ENCODE assay signal across 10 mouse cellular contexts in the genomic region with DNA sequence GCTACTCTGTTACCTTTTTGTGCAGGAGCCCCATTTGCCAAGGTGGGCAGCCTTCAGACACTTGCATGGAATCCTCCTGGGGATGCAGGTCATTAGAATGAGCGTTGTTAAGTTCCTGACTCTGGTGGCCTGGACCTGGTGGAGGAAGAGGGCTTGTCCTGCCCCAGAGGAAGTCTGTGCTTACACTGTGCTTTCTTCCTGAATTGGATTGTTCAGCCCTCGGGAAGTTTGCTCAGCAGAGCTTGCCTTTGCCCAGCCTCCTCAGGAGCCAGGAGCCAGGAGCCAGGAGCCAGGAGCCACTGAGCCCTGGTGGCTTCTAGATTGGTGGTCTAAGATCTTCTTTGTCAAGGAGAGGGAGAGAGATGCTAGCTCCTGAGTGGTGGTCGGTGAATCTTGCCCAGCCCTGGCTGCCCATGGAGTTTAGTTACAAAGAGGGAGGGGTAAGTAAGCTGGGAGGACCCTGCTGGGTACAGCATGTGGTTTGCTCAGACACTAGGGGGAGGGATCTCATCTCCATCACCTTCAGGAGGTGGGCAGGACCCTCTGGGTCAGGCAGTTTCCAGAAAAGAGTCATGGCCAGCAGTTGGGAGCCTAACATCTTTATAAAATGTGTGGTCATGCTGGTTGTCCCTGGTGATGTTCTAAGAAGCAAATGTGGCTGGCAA. TPM values are rescaled to one million over a fixed set of nuclear protein-coding genes. Genes with fewer than 3 reads are reported as not detected.
DNase-seq lines count a peak whose midpoint lies in the region; ATAC-seq and TF ChIP-seq lines count a peak whose summit lies in the region.
"Had no signal": no experiment of that assay in that cellular context is flagged by ENCODE, and none has a peak within 500 bp of the region (broad histone marks: within the 10 kb centered on the region; RNA-seq: fewer than 3 reads in every experiment).

No protein-coding gene starts in this region.

- no peaks in the 10 kb centered on the region for H3K9me3 ChIP-seq in kidney, embryonic 15.5 days (replicated peaks)
- peaks cover 1% of the 10 kb centered on the region; the same call in 1 of the 2 replicates for H3K9me3 ChIP-seq in intestine, embryonic 16.5 days (ENCODE audit: control insufficient read depth, low read length)
- H3K9me3 ChIP-seq in lung, embryonic 14.5 days (ENCODE audit: low read depth, low read length) = no peaks in the 10 kb centered on the region; the same call in 1 of the 2 replicates
- H3K9me3 ChIP-seq in stomach, postnatal 0 days (ENCODE audit: control insufficient read depth, low read length) = no peaks in the 10 kb centered on the region
- H3K9me3 ChIP-seq: hindbrain, embryonic 12.5 days had no signal

- no peak for DNase-seq in kidney, adult 8-10 months
- DNase-seq in lung, embryonic 14.5 days = peak; percentile 38
- DNase-seq in stomach, postnatal 0 days (ENCODE audit: low spot score) = no peak
- DNase-seq in right cerebral cortex, postnatal 14 days = no peak

- peaks cover 49% of the 10 kb centered on the region for H3K27me3 ChIP-seq in kidney, embryonic 15.5 days
- H3K27me3 ChIP-seq in intestine, embryonic 16.5 days (replicated peaks; ENCODE audit: control insufficient read depth, insufficient read depth, low read length) = peaks cover 29% of the 10 kb centered on the region
- H3K27me3 ChIP-seq in lung, embryonic 14.5 days (ENCODE audit: insufficient read depth, low read length) = peaks cover 37% of the 10 kb centered on the region
- H3K27me3 ChIP-seq in stomach, postnatal 0 days (ENCODE audit: control insufficient read depth, insufficient read depth, low read length) = peaks cover 6% of the 10 kb centered on the region; the same call in 1 of the 2 replicates

- peaks cover 39% of the 10 kb centered on the region for H3K4me1 ChIP-seq in kidney, embryonic 15.5 days
- peaks cover 26% of the 10 kb centered on the region for H3K4me1 ChIP-seq in intestine, embryonic 16.5 days (ENCODE audit: control insufficient read depth, insufficient read depth, low read length)
- H3K4me1 ChIP-seq in lung, embryonic 14.5 days (ENCODE audit: insufficient read depth) = peaks cover 6% of the 10 kb centered on the region; the same call in 1 of the 2 replicates
- H3K4me1 ChIP-seq in stomach, postnatal 0 days (replicated peaks; ENCODE audit: control insufficient read depth, insufficient read depth) = 0 out of 2 replicates have a peak, but pooled peaks cover 2% of the 10 kb centered on the region

- H3K27ac ChIP-seq in kidney, embryonic 15.5 days = peak overlapping the region; percentile 69
- H3K27ac ChIP-seq in intestine, embryonic 16.5 days (ENCODE audit: low read length) = peak overlapping the region; percentile 11; the same call in 1 of the 2 replicates
- peak overlapping the region; percentile 14; the same call in 1 of the 2 replicates for H3K27ac ChIP-seq in lung, embryonic 14.5 days (ENCODE audit: low read depth)
- 0 out of 2 replicates have a peak overlapping the region, but pooled peaks have one; percentile 24 for H3K27ac ChIP-seq in stomach, postnatal 0 days (replicated peaks)
- H3K27ac ChIP-seq: hindbrain, embryonic 12.5 days; macrophage had no signal

- TF ChIP-seq CTCF in lung, embryonic 14.5 days (IDR thresholded peaks at IDR 0.05; ENCODE audit: low read depth) = no peak
- no peak for TF ChIP-seq CTCF in stomach, postnatal 0 days (IDR thresholded peaks at IDR 0.05; ENCODE audit: low read depth)

- no peak for TF ChIP-seq EP300 in stomach, postnatal 0 days (optimal IDR thresholded peaks at IDR 0.05)

- H3K36me3 ChIP-seq in kidney, embryonic 15.5 days = no peaks in the 10 kb centered on the region
- no peaks in the 10 kb centered on the region for H3K36me3 ChIP-seq in intestine, embryonic 16.5 days (ENCODE audit: control insufficient read depth, insufficient read depth, low read length)
- no peaks in the 10 kb centered on the region for H3K36me3 ChIP-seq in lung, embryonic 14.5 days (ENCODE audit: insufficient read depth)
- no peaks in the 10 kb centered on the region for H3K36me3 ChIP-seq in stomach, postnatal 0 days (ENCODE audit: control insufficient read depth, insufficient read depth, low read length)
- H3K36me3 ChIP-seq: hindbrain, embryonic 12.5 days had no signal

- no peak overlapping the region for H3K4me3 ChIP-seq in kidney, embryonic 15.5 days (replicated peaks)
- peak overlapping the region; percentile 56 for H3K4me3 ChIP-seq in intestine, embryonic 16.5 days (ENCODE audit: low read length)
- no peak overlapping the region for H3K4me3 ChIP-seq in lung, embryonic 14.5 days (ENCODE audit: low read depth, low read length)
- 0 out of 2 replicates have a peak overlapping the region, but pooled peaks have one; percentile 3 for H3K4me3 ChIP-seq in stomach, postnatal 0 days (ENCODE audit: low read depth, low read length)
- H3K4me3 ChIP-seq: hindbrain, embryonic 12.5 days had no signal

- 0 out of 2 replicates have a peak, but pooled peaks have one; percentile 14 for ATAC-seq in kidney, embryonic 15.5 days (replicated peaks; ENCODE audit: low FRiP score)
- ATAC-seq in intestine, embryonic 16.5 days = no peak
- no peak for ATAC-seq in lung, embryonic 14.5 days (ENCODE audit: insufficient read depth)
- no peak for ATAC-seq in stomach, postnatal 0 days (ENCODE audit: low FRiP score, low TSS enrichment)
- no peak for ATAC-seq in megakaryocyte, adult 5-6 weeks (ENCODE audit: poor library complexity, severe bottlenecking)

- H3K9ac ChIP-seq in kidney, embryonic 15.5 days = 0 out of 2 replicates have a peak overlapping the region, but pooled peaks have one; percentile 17
- H3K9ac ChIP-seq in intestine, embryonic 16.5 days (ENCODE audit: low read depth, low read length) = peak overlapping the region; percentile 24; the same call in 1 of the 2 replicates
- H3K9ac ChIP-seq in lung, embryonic 14.5 days = no peak overlapping the region
- no peak overlapping the region for H3K9ac ChIP-seq in stomach, postnatal 0 days (ENCODE audit: low read length)
- H3K9ac ChIP-seq: hindbrain, embryonic 12.5 days had no signal

- WGBS in kidney, embryonic 15.5 days = 19% methylated on average over 3 of the region's 3 CpGs
- WGBS in intestine, embryonic 16.5 days = 21% methylated on average over 3 of the region's 3 CpGs
- 16% methylated on average over 3 of the region's 3 CpGs for WGBS in lung, embryonic 14.5 days
- WGBS in stomach, postnatal 0 days = 16% methylated on average over 3 of the region's 3 CpGs

- peak overlapping the region; percentile 85 for H3K4me2 ChIP-seq in kidney, embryonic 15.5 days
- peak overlapping the region; percentile 83 for H3K4me2 ChIP-seq in intestine, embryonic 16.5 days (ENCODE audit: low read depth, low read length)
- H3K4me2 ChIP-seq in lung, embryonic 14.5 days = peak overlapping the region; percentile 26; the same call in 1 of the 2 replicates
- H3K4me2 ChIP-seq in stomach, postnatal 0 days (replicated peaks; ENCODE audit: low read depth) = peak overlapping the region; percentile 64
- H3K4me2 ChIP-seq: hindbrain, embryonic 12.5 days had no signal

RNA-seq across cellular contexts. Expression of gene Kcnq1, which starts 3.0 kb away (rescaled TPM):
- 5.8 and 6.5 TPM in 2 replicates for polyA plus RNA-seq in kidney, embryonic 15.5 days (2015; fragmentation: Nextera tagmentation; extraction: Ambion mirVana)
- 9.7 and 10.8 TPM in 2 replicates for polyA plus RNA-seq in intestine, embryonic 16.5 days (2015; fragmentation: Nextera tagmentation; extraction: Ambion mirVana)
- 5.3 and 6.5 TPM in 2 replicates for polyA plus RNA-seq in lung, embryonic 14.5 days (2014; fragmentation: Nextera tagmentation; extraction: Ambion mirVana)
- polyA plus RNA-seq in stomach, postnatal 0 days (2015; fragmentation: Nextera tagmentation; extraction: Ambion mirVana) = 17.8 and 21.2 TPM in 2 replicates
- total RNA-seq in megakaryocyte, adult 5-6 weeks (2015) = not detected in 2 replicates
- not detected in 2 replicates for total RNA-seq in megakaryocyte, adult 5-6 weeks (2017)

RNA-seq across cellular contexts. Expression of gene Trpm5, which starts 14.7 kb away (rescaled TPM):
- polyA plus RNA-seq in kidney, embryonic 15.5 days (2015; fragmentation: Nextera tagmentation; extraction: Ambion mirVana) = 7.1 and 8.2 TPM in 2 replicates
- polyA plus RNA-seq in intestine, embryonic 16.5 days (2015; fragmentation: Nextera tagmentation; extraction: Ambion mirVana) = 7.9 and 8.0 TPM in 2 replicates
- polyA plus RNA-seq in lung, embryonic 14.5 days (2014; fragmentation: Nextera tagmentation; extraction: Ambion mirVana) = 4.7 and 5.7 TPM in 2 replicates
- polyA plus RNA-seq in stomach, postnatal 0 days (2015; fragmentation: Nextera tagmentation; extraction: Ambion mirVana) = 2.0 and 3.3 TPM in 2 replicates
- total RNA-seq in megakaryocyte, adult 5-6 weeks (2015) = not detected in 2 replicates
- not detected in 2 replicates for total RNA-seq in megakaryocyte, adult 5-6 weeks (2017)
- total RNA-seq: left cerebral cortex, postnatal 25 days had no signal
- polyA plus RNA-seq: macrophage had no signal

RNA-seq across cellular contexts. Expression of gene Tssc4, which starts 40.1 kb away (rescaled TPM):
- 91.8 and 105 TPM in 2 replicates for polyA plus RNA-seq in kidney, embryonic 15.5 days (2015; fragmentation: Nextera tagmentation; extraction: Ambion mirVana)
- 67.9 and 74.7 TPM in 2 replicates for polyA plus RNA-seq in intestine, embryonic 16.5 days (2015; fragmentation: Nextera tagmentation; extraction: Ambion mirVana)
- polyA plus RNA-seq in lung, embryonic 14.5 days (2014; fragmentation: Nextera tagmentation; extraction: Ambion mirVana) = 65.2 and 75.6 TPM in 2 replicates
- polyA plus RNA-seq in stomach, postnatal 0 days (2015; fragmentation: Nextera tagmentation; extraction: Ambion mirVana) = 44.7 and 46.9 TPM in 2 replicates
- 14.0 and 19.2 TPM in 2 replicates for total RNA-seq in megakaryocyte, adult 5-6 weeks (2015)
- total RNA-seq in megakaryocyte, adult 5-6 weeks (2017) = 17.7 and 20.5 TPM in 2 replicates

RNA-seq across cellular contexts. Expression of gene Cd81, which starts 56.6 kb away (rescaled TPM):
- 519 and 576 TPM in 2 replicates for polyA plus RNA-seq in kidney, embryonic 15.5 days (2015; fragmentation: Nextera tagmentation; extraction: Ambion mirVana)
- 391 and 421 TPM in 2 replicates for polyA plus RNA-seq in intestine, embryonic 16.5 days (2015; fragmentation: Nextera tagmentation; extraction: Ambion mirVana)
- 654 and 667 TPM in 2 replicates for polyA plus RNA-seq in lung, embryonic 14.5 days (2014; fragmentation: Nextera tagmentation; extraction: Ambion mirVana)
- polyA plus RNA-seq in stomach, postnatal 0 days (2015; fragmentation: Nextera tagmentation; extraction: Ambion mirVana) = 372 and 381 TPM in 2 replicates
- total RNA-seq in megakaryocyte, adult 5-6 weeks (2015) = 17.2 and 20.3 TPM in 2 replicates
- total RNA-seq in megakaryocyte, adult 5-6 weeks (2017) = 22.5 and 25.3 TPM in 2 replicates

Comparison
In these comparisons a context has a peak if more than half of its experiments do, and no peak if none do; other contexts are left out.
1. H3K27ac ChIP-seq: peak in every context shown above with its lines; median percentile 69 in kidney, embryonic 15.5 days; 24 in stomach, postnatal 0 days; 14 in lung, embryonic 14.5 days; 11 in intestine, embryonic 16.5 days.
2. H3K4me2 ChIP-seq: peak in every context shown above with its lines; median percentile 85 in kidney, embryonic 15.5 days; 83 in intestine, embryonic 16.5 days; 64 in stomach, postnatal 0 days; 26 in lung, embryonic 14.5 days.
3. H3K4me3 ChIP-seq: peak in intestine, embryonic 16.5 days (single experiment) and stomach, postnatal 0 days (single experiment); none in kidney, embryonic 15.5 days (single experiment) and lung, embryonic 14.5 days (single experiment).
4. H3K9ac ChIP-seq: peak in kidney, embryonic 15.5 days (single experiment) and intestine, embryonic 16.5 days (single experiment); none in lung, embryonic 14.5 days (single experiment) and stomach, postnatal 0 days (single experiment).